Mouse (Mus musculus): ENCODE measurements around the gene Tenm4.

Gene Tenm4

GRCm38 (mm10) chr7:96769784-96770183 lies 598.7 kb downstream of the Tenm4 start:
- DNase-seq (ENCODE audit: low read depth, low spot score) = peak; percentile 43

- peak; percentile 7 for DNase-seq (ENCODE audit: low read depth, low spot score)
Measured at GRCm38 (mm10) chr7:96772966-96773365, 601.9 kb downstream of the Tenm4 start.

- peak; percentile 15 for DNase-seq (ENCODE audit: low read depth, low spot score)
Measured at GRCm38 (mm10) chr7:96773585-96774225, 602.7 kb downstream of the Tenm4 start.

- DNase-seq (ENCODE audit: low read depth, low spot score) = no peak
Measured at GRCm38 (mm10) chr7:96775080-96775486, 604.0 kb downstream of the Tenm4 start.

GRCm38 (mm10) chr7:96777938-96778600 lies 607.0 kb downstream of the Tenm4 start:
- DNase-seq (ENCODE audit: low read depth, low spot score) = no peak

GRCm38 (mm10) chr7:96778601-96778969 lies 607.5 kb downstream of the Tenm4 start:
- DNase-seq (ENCODE audit: low read depth, low spot score) = peak; percentile 16

GRCm38 (mm10) chr7:96780556-96780955 lies 609.5 kb downstream of the Tenm4 start:
- DNase-seq (ENCODE audit: low read depth, low spot score) = no peak

- DNase-seq (ENCODE audit: low read depth, low spot score) = no peak
Measured at GRCm38 (mm10) chr7:96781068-96781467, 610.0 kb downstream of the Tenm4 start.

- DNase-seq (ENCODE audit: low read depth, low spot score) = no peak
Measured at GRCm38 (mm10) chr7:96782686-96783085, 611.6 kb downstream of the Tenm4 start.

GRCm38 (mm10) chr7:96785808-96786207 lies 614.8 kb downstream of the Tenm4 start:
- DNase-seq (ENCODE audit: low read depth, low spot score) = no peak

GRCm38 (mm10) chr7:96786262-96787044 lies 615.4 kb downstream of the Tenm4 start:
- no peak for DNase-seq (ENCODE audit: low read depth, low spot score)

GRCm38 (mm10) chr7:96788135-96788534 lies 617.1 kb downstream of the Tenm4 start:
- DNase-seq (ENCODE audit: low read depth, low spot score) = no peak

GRCm38 (mm10) chr7:96790326-96790725 lies 619.3 kb downstream of the Tenm4 start:
- no peak for DNase-seq (ENCODE audit: low read depth, low spot score)

- no peak for DNase-seq (ENCODE audit: low read depth, low spot score)
Measured at GRCm38 (mm10) chr7:96792456-96793229, 621.6 kb downstream of the Tenm4 start.

GRCm38 (mm10) chr7:96796033-96796741 lies 625.1 kb downstream of the Tenm4 start:
- peak; percentile 80 for DNase-seq (ENCODE audit: low read depth, low spot score)

GRCm38 (mm10) chr7:96796788-96797485 lies 625.9 kb downstream of the Tenm4 start:
- DNase-seq (ENCODE audit: low read depth, low spot score) = peak; percentile 16

- DNase-seq (ENCODE audit: low read depth, low spot score) = no peak
Measured at GRCm38 (mm10) chr7:96797716-96798332, 626.8 kb downstream of the Tenm4 start.

GRCm38 (mm10) chr7:96799816-96800215 lies 628.8 kb downstream of the Tenm4 start:
- no peak for DNase-seq (ENCODE audit: low read depth, low spot score)

GRCm38 (mm10) chr7:96801368-96801767 lies 630.3 kb downstream of the Tenm4 start:
- peak; percentile 85 for DNase-seq (ENCODE audit: low read depth, low spot score)

- no peak for DNase-seq (ENCODE audit: low read depth, low spot score)
Measured at GRCm38 (mm10) chr7:96802216-96802615, 631.2 kb downstream of the Tenm4 start.
